Mouse (Mus musculus) right cerebral cortex, postnatal 10 days (tissue): ENCODE measurements around the gene Tuba1b.

Source experiments
- DNase-seq, 2 experiments: peaks; one replicate each; pipeline ENCODE4 v3.0.0; 2021; ENCODE audit warnings: low spot score in 2 of 2

Tuba1b gene

DNA sequence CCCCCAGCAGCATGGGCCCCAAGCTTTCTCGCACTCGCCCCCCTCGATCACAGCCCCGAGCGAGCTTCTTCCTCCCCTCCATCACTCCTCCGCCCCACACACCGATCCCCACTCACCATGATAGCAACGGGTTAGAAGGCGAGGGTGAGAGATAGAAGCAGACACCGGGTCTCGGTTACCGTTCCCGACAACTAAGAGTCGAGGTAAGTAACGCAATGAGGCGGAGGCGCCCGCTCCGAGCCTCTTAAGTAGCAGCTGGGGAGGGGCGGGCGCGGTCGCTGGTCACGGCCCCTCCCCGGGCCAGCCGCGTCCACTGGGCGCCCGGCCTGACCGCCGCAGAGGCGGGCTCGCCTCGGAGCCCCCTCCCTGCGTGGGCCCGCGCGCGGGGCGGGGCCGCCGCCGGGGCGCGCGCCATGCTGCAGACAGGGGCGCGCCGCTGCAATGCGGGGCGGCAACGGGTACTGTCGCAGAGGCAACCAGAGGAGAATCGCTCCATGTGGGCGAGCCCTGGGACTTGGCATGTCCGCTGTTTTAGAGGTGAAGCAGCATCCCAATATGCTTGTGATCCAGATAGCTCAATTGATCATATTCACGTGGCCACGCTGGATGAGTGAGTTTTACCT lies at the start of gene Tuba1b:
TSS of gene Tuba1b (minus strand) at position 349 of the 623 bp plus-strand sequence.
- peak; percentile 95 for DNase-seq

DNA sequence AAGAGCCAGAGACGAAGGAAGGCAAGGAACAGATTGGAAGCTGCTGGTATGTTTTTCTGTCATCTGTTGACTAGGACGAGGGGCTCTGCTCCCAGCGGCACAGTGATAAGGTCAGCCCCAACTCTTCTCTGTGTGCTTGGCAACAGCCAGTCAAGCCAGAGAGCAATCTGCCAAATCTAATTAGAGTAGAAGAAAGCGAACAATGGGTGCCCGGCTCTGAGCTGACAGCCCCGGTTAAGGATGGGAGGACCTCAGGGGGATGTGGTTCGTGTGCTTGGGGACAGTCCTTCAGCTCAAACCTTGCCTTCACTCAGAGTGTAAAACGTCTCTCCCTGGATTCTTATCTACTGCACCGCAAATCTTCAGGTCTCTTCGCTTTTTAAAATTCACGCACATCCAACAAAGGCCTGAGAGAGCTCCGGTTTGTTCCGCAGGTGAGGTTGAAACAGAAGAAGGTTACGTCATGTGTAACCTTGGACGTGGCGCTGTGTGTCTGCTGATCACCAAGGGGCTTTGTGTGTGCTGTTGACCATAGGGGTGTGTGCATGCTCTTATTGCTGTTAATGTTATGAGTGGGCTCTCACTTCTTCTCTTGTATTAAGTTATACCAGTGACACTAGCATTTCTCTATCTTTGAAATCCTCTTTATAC lies 49.2 kb upstream of the Tuba1b start:
- peak in 1 of 2 experiments; percentile 47 for DNase-seq

DNA sequence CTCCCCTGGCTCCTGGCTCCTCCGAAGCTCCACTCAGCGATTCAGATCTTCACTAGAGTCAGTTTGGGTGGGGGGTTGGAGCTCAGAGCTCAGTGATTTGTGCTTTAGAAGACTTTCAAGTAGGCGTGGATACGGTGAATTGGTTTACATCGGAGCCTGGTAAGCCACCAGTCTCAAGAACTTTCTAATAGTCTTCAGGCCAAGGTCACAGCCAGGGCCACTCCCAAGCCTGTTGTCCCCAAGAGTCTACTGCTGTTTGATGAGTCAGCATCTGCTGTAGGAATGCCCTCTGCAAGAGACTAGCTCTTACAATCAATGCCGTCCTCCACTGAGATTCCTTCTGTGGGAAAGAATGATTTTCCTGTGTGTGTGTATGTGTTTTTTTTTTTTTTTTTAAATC lies 47.7 kb upstream of the Tuba1b start:
- no peak for DNase-seq

DNA sequence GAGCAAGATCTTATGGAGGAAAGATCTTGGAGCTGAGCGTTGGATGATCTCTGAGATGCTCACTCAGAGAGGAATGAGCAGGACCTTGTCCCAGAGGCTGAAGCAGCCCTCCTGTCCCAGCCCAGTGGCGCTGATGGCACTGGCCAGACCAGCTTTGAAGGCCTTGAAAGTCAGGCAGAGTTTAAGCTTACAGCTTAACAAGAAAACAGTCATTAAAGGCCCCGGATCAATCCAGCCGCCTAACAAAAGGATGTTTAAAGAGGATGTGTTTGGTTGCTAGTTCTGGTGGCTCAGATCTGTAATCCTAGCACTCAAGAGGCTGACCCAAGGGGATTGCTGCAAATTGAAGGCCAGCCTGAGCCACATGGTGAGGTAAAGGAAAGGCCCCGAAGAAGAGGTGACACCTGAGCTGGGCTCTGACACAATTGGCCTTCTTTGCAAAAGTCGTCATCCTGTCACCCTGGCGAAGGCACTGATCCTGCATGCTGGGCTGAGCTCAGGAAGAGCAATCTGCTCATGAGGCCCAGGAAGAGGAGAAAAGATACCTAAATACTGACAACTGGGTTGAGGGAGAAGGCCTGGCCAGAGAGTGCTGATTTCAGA lies 45.7 kb upstream of the Tuba1b start:
- DNase-seq: no peak

DNA sequence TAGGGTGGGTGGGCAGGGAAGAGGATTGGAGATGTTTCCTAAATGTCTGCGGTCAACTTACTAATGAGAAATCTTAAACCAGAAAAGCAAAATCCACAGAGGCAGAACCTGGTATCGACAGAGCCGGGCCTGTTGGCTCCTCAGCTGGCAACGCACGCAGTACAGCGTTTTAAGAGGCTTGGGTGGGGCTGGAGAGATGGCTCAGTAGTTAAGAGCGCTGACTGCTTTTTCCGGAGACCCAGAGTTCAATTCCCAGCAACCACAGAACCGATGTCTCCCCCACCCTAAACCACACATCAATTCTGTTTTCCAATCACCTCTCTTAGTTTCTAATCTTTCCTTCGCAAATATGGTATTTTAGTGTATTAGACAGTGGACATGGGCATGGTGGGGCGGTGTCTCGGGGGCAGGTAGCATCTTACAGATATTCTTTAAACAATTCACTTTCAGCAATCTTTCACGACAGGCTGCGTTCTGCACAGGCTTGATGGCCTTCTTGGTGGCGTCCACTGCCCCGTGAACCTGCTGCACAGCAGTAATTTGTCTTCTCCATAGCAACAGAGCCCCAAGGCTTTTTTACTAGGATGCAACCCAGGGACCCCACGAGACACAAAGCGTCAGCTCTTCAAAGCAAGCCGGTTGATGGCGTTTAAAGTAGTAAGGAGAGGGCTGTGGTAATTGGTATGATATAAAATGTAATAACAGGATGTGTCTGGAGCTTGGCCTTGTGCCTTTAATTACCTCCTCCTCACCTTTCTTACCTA lies 44.2 kb upstream of the Tuba1b start:
- no peak for DNase-seq

DNA sequence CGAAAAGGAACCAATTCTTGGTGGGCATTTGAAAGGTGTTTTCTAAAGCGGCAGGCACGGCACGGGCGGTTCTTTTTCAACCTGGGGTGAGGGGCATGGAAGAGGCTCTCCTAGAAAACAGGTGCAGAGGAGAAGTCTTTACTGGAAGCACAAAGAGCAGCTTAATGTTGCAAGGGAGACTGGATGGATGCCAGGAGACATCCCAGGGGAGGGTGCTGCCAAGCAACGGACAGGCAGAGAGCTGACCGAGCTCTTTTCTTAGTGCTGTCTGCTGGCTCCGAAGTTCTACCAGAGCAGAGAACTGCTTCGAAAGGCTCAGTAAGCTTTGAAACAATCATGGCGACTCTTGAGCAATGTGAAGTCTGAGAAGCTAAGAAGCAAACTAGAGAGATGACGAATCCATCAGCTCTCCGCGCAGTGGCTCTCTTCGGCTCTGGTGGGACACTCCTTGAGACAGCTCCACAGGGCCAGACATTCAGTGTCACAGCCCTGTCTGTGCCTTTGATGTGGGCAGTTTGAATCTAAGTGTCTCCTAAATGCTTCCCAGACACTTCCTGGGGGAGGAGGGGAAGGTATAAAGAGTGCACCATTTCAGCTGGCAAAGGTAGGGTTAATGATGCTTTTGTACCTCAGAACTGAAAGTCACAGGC lies 43.5 kb upstream of the Tuba1b start:
- peak; percentile 84 to 89 for DNase-seq

DNA sequence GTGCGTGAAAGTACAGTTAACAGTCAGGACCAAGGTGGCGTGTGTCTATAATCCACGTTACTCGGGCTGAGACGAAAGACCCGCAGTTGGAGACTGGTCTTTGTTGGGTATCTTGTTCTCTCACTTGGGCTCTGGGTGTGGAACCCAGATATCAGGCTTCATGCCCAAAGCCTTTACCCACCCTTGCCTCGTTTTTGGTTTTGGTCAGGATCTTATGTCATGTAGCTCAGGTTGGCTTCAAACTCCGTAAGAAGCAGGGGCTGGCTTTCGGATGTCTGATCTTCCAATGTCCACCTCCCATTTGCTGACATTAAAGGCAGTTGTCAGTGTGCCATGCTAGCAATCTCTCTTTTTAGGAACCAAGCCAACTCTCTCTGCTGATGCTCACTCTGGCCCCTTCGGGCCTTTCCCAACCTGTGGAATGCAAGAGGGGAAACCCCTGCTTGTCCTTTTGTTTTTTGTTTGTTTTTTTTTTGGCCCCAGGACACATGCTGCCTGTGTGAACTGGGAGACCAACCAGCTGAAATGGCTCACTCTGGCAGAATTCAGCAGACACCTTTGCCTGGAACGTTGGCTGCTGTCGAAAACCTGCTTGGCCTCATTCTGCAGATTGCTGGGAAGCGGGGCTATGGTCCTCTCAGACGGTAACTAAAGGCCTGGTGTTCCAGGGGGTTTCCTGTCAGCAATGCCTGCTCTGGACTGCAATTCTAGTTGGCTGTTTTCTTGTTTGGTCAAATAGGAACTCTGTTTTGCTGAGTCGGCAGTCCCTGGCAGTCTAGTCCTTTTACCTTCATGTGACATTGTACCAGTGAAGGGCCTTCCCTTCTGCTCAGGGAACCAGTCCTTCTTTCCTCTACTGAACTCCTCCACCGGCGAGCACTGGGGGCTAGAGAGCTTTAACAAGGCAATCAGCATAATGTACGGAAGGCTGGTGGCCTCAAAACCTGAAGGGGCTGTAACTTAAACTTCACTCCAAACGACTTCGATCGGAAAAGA lies 42.7 kb upstream of the Tuba1b start:
- DNase-seq: peak in 1 of 2 experiments; percentile 51

DNA sequence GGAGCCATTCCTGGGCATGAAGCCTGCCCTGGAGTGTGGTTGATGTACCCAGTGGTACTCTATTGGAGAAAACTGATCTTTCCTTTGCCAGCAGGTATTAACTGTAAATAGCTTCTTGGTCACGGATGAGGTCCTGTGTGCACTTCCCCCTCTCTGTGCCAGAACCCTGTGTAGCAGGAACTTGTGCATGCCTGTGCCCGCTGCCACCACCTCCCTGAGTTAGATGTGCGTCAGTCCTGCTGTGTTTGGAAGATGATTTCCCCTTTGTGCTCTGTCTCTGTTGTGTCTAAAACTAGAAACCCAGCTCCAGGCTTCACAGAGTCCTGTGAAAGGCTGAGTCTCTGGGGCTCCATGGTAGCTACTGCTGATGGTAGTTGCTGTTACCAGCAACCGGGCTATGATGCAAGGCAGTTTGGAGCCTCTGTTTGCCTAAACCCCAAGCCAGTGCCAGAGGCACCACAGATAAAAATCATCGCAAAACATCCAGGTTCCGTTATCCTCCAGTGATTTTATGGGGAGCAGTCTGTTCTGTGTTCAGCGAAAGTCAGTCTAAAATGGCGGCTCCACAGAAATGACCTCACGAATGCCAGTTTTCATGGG lies 38.8 kb upstream of the Tuba1b start:
- no peak for DNase-seq

DNA sequence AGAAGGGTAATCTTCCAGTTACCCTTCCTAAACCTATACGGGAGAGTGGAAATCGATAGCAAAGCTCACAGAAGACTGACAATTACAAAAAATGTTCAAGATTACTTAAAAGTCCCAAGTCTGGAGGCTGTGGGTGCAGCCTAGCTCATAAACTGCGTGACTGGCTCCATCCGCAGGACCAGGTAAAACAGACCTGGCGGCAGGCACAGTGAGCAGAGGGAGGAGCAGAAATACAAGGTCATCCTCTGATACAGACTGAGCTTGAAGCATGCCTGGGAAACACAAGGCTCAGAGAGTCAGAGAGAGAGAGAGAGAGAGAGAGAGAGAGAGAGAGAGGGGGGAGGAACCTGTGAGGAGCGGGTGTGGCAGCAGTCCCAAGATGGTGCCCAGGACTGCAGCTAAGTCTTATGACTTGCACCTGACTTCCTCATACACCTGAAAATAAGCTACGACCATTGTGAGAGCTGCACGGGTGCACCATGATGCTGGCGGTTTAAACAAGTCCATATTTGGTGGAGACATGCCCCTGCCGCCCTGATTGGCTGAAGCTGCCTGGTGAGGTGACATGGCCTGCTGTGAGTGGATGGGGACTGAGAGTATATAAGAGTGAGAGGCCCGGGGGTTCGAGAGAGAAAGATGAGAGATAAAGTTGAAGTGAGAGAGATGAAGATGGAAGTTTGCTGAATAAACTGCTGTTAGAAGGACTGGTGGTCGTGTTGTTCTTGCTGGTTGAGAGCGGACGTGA lies 37.4 kb upstream of the Tuba1b start:
- DNase-seq: peak; percentile 75 to 89

DNA sequence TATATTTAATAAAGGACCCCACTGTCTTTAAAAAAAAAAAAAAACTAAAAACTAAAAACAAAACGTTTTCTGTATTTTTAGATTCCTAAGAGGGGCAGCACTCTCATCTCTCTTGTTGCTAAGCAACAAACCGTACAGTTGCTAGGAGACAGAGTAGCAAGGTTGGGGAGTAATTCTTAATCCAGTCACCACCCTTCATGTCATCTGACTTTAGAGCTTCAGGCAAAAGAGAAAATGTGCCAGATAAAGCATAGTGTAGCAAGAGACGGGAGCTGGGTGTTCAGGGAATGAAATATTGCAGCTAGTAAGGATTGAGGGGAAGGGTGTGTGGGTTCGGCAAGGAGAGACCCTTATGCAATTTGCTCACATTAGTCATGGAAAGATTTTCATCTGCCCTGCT lies 36.7 kb upstream of the Tuba1b start:
- DNase-seq: peak; percentile 70 to 89

DNA sequence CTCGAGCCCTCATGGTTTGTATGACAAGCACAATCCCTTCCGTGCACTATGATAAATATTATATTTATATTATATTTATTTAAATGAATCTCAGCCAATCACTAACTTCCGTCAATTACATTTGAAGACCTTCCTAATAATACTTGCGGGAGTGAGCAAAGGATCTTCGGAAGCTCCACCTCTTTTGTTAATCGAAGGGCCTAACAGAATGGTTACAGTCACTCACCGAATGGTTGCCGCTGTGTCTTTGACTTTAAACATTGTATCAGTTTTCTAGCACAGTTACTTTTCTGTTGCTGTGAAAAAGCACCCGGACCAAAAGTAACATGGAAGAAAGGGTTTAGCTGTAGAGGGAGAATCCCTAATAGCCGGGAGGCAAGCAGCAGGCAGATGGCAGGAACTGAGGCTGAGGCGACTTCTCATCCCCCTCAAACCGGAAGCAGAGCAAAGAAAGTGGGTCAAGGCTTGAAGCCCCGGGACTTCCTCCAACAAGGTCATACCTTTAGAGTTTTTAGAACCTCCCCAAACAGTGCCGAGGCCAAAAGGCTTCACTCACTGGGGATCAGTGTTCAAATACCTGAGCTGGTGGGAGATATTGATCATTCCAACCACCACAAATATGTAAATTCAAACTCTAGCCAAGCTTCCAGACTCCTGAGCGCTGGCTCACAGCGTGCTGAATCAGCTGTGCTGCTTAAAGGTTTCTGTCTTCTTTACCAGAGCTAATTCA lies 35.2 kb upstream of the Tuba1b start:
- no peak for DNase-seq

DNA sequence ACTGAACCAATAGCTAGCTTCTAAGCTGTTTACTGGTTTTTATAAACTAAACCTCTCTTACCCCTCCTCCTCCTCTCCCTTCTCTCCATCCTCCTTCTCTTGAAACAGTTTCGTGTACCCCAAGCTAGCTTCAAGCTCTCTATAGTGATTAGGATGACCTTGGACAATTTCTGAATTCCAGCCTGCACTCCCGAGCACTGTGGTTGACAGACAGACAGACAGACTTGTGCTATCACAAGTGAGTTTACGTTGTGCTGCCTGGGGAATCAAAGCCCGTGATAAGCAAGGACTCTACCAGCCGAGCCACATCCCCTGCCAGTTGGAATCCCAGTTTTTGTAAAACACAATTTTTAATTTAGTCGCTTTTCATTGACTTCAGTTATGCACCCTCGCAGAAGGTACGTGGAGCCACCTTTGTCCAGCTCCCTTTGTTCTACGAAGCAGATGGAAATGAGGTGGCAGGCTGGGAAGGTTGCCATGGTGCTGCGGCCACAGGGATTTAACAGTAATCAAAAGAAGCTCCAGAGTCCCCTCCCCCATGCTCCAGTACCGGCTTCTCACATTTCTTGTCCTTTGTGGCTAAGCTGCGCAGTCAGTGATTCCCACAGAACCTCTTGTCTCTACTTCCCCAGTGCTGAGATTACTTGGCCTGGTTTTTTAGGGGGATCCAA lies 34.5 kb upstream of the Tuba1b start:
- DNase-seq: peak; percentile 87 to 91

DNA sequence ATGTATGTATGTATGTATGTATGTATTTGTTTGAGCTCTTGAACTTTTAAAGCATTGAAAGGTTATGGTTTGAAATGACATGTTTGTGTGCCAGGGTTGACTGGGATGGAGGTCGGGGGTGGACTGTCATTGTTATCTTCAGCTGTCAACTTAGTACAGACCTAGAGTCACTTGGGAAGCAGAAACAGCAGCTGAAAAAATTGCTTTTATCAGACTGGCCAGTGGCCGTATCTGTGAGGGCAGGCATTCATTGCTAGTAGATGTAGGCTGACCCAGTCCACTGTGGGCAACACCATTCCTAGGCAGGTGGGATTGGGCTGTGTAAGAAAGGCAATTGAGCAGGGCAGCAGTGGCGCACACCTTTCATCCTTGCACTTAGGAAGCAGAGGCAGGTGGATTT lies 25.2 kb upstream of the Tuba1b start:
- no peak for DNase-seq

DNA sequence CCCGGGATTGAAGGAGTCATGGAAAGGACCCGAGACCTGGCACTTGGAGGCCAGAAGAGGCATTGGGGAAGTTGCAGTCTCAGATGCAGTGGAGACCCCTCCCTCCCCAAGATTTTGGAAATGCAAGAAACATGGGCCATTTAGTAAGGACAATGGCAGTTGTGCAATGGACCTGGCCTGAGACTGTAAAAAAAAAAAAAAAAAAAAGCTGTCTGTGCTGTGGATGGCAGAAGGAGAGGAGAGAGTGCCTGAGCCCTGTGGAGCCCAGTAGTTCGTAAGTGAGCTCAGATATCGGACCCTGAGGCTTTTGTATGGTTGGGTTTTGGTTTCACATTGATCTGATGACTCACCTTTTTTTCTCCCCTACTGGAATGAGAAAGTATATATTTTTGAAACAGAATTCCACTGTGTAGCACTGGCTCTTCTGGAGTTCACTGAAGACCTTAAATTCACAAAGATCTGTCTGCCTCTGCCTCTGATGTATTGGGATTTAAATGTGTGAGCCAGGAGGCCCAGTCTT lies 24.6 kb upstream of the Tuba1b start:
- no peak for DNase-seq

DNA sequence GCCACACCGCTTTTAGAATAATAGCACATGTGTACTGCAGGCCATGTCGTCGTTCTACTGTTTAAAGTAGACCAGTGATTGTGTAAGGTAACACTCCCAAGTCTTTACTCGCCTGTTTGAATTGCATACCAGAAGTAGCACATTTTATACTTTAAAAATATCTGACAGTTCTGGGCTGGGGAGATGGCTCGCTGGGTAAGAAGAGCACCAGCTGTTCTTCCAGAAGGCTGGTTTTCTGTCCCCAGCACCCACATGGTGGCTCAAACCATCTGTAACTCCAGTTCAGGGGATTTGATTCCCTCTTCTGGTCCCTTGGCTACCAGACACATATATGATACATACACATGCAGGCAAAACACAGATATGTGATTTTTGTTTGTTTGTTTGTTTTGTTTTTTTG lies 23.1 kb upstream of the Tuba1b start:
- no peak for DNase-seq

DNA sequence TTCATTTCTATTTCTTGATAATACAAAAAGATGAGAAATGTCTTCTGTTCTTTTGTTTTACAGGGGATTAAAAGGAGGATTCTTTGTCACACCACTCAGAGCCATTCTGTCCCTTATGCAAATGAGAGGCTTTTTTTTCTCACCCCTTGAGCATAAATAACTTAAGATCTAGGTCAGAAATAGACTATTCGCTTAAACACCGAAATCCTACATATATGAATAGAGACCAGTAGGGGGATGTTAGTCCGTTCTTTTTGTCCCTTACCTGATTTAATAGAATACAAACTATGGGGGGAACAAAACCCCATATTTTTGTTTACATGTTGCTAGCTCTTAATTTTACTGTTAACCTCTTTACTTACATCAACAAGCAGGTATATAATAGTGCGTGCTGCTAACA lies 21.6 kb upstream of the Tuba1b start:
- no peak for DNase-seq

DNA sequence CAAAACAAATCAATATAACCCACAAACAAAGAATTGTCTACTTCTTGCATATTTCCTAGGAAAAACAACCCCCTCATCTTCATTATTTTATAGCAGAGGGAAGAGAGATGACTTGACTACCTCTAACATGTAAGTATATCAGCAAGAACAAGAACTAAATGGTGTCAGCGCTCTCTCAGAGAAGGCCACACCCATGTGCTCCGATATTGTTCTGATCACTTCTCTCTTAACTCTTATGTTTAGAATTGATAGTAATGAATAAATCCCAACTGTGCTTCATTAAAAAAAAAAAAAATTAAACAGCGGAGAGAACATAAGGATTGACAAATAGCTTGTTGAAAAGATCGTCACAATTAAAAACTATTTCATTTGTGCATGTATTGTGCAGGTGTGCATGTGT lies 21.0 kb upstream of the Tuba1b start:
- DNase-seq: no peak
